In genomic region chr4:128712136-128712655, GRCm38 (mm10) we compare ENCODE assay signal across 9 mouse cellular contexts. TPM values are rescaled to one million over a fixed set of nuclear protein-coding genes. Genes with fewer than 3 reads are reported as not detected.
DNase-seq lines count a peak whose midpoint lies in the region; ATAC-seq and TF ChIP-seq lines count a peak whose summit lies in the region.
"Had no signal": no experiment of that assay in that cellular context is flagged by ENCODE, and none has a peak within 500 bp of the region (broad histone marks: within the 10 kb centered on the region; RNA-seq: fewer than 3 reads in every experiment).

No protein-coding gene starts in this region.

- no peaks in the 10 kb centered on the region for H3K36me3 ChIP-seq in kidney, adult 2 months (ENCODE audit: control insufficient read depth, insufficient read depth, low read length)
- 0 out of 2 replicates have a peak, but pooled peaks cover 6% of the 10 kb centered on the region for H3K36me3 ChIP-seq in forebrain, embryonic 14.5 days (ENCODE audit: control insufficient read depth, insufficient read depth, low read length)
- H3K36me3 ChIP-seq in liver, embryonic 14.5 days (replicated peaks; ENCODE audit: control insufficient read depth, insufficient read depth, low read depth): no peaks in the 10 kb centered on the region

- no peaks in the 10 kb centered on the region for H3K27me3 ChIP-seq in kidney, adult 2 months (replicated peaks; ENCODE audit: control insufficient read depth, insufficient read depth, low read length)
- H3K27me3 ChIP-seq in forebrain, embryonic 14.5 days (replicated peaks; ENCODE audit: control insufficient read depth, insufficient read depth, low read length): no peaks in the 10 kb centered on the region
- no peaks in the 10 kb centered on the region for H3K27me3 ChIP-seq in liver, embryonic 14.5 days (ENCODE audit: control insufficient read depth, insufficient read depth, low read length)

- no peak for TF ChIP-seq CTCF in kidney, adult 2 months (conservative IDR thresholded peaks at IDR 0.05; ENCODE audit: insufficient read depth, insufficient read length, low read depth, low read length)
- no peak for TF ChIP-seq CTCF in liver, embryonic 14.5 days (IDR thresholded peaks at IDR 0.05; ENCODE audit: low read depth)

- no peaks in the 10 kb centered on the region for H3K9me3 ChIP-seq in forebrain, embryonic 14.5 days (replicated peaks; ENCODE audit: control insufficient read depth, low read length)
- no peaks in the 10 kb centered on the region for H3K9me3 ChIP-seq in liver, embryonic 14.5 days (ENCODE audit: control insufficient read depth, low read length)

- no peaks in the 10 kb centered on the region for H3K4me1 ChIP-seq in kidney, adult 2 months (ENCODE audit: control insufficient read depth, insufficient read depth, low read length)
- H3K4me1 ChIP-seq in forebrain, embryonic 14.5 days (ENCODE audit: control insufficient read depth, insufficient read depth, low read length): peaks cover 38% of the 10 kb centered on the region
- peaks cover 3 to 8% of the 10 kb centered on the region in 2 experiments; a peak in 3 of 4 replicates for H3K4me1 ChIP-seq in liver, embryonic 14.5 days (replicated peaks; ENCODE audit: control insufficient read depth in 2 of 2, insufficient read depth in 2 of 2, low read length in 1 of 2)

- peak overlapping the region; percentile 47; the same call in 1 of the 2 replicates for H3K4me3 ChIP-seq in kidney, adult 2 months (ENCODE audit: insufficient read depth, low read depth, low read length)
- peak overlapping the region; percentile 13; the same call in 1 of the 2 replicates for H3K4me3 ChIP-seq in forebrain, embryonic 14.5 days (ENCODE audit: low read depth, low read length)
- peak overlapping the region in 1 of 2 experiments; percentile 38; a peak in 2 of 4 replicates for H3K4me3 ChIP-seq in liver, embryonic 14.5 days (ENCODE audit: insufficient read depth in 1 of 2, low read depth in 2 of 2, low read length in 2 of 2)

- 51% methylated on average over 13 of the region's 13 CpGs for WGBS in kidney, adult 2 months
- 23% methylated on average over 13 of the region's 13 CpGs for WGBS in forebrain, embryonic 14.5 days
- 66% methylated on average over 13 of the region's 13 CpGs for WGBS in liver, embryonic 14.5 days (ENCODE audit: insufficient replicate concordance)

- peak overlapping the region; percentile 17 for H3K9ac ChIP-seq in forebrain, embryonic 14.5 days (ENCODE audit: low read length)
- peak overlapping the region; percentile 41; the same call in 1 of the 2 replicates for H3K9ac ChIP-seq in liver, embryonic 14.5 days (replicated peaks)

- no peak for ATAC-seq in forebrain, embryonic 14.5 days
- no peak for ATAC-seq in liver, embryonic 14.5 days (ENCODE audit: insufficient read depth)

- TF ChIP-seq POLR2A in kidney, adult 2 months (IDR thresholded peaks at IDR 0.05; ENCODE audit: low read depth, low read length): no peak

- peak overlapping the region; percentile 21 for H3K27ac ChIP-seq in kidney, adult 2 months (ENCODE audit: insufficient read depth, low read depth, low read length)
- no peak overlapping the region for H3K27ac ChIP-seq in forebrain, embryonic 14.5 days (ENCODE audit: low read depth, low read length)
- no peak overlapping the region for H3K27ac ChIP-seq in liver, embryonic 14.5 days
- H3K27ac ChIP-seq: macrophage had no signal

- DNase-seq in kidney, adult 2 months: peak; percentile 38
- no peak for DNase-seq in kidney, postnatal 10 days
- DNase-seq in NIH3T3 (ENCODE audit: low read depth): peak; percentile 37
- DNase-seq in forebrain, embryonic 14.5 days (ENCODE audit: low spot score): no peak
- no peak for DNase-seq in liver, embryonic 14.5 days (ENCODE audit: low read depth in 3 of 3, low spot score in 3 of 3)
- no peak for DNase-seq in frontal cortex, adult 2 months (ENCODE audit: extremely low spot score in 1 of 2, low spot score in 1 of 2)
- no peak for DNase-seq in left cerebral cortex, postnatal 25 days (ENCODE audit: low spot score in 2 of 2)
- no peak for DNase-seq in gastrocnemius, postnatal 10 days

- H3K4me2 ChIP-seq in forebrain, embryonic 14.5 days (ENCODE audit: low read length): peak overlapping the region; percentile 49
- H3K4me2 ChIP-seq in liver, embryonic 14.5 days (ENCODE audit: low read depth): peak overlapping the region; percentile 68

- no peak for TF ChIP-seq EP300 in liver, embryonic 14.5 days (IDR thresholded peaks at IDR 0.05; ENCODE audit: low read depth)

- intact Hi-C loops in left cerebral cortex, postnatal 25 days (cut with DNase I): no loop called here

RNA-seq across cellular contexts. Expression of gene A3galt2, which starts 43.0 kb away (rescaled TPM):
- 0.16 and 0.39 TPM in 2 replicates for polyA plus RNA-seq in kidney, adult 2 months (2012; rRNA removed)
- polyA plus RNA-seq in forebrain, embryonic 14.5 days (2014; fragmentation: Nextera tagmentation; extraction: Ambion mirVana): 0.27 and 0.38 TPM in 2 replicates
- 0.06 and 0.09 TPM in 2 replicates for polyA plus RNA-seq in liver, embryonic 14.5 days (2012; rRNA removed)
- polyA plus RNA-seq in liver, embryonic 14.5 days (2014; fragmentation: Nextera tagmentation; extraction: Ambion mirVana): 0.04 TPM in 1 of 2 replicates, not detected in the other
- polyA plus RNA-seq in frontal cortex, adult 2 months (2012; rRNA removed): 0.90 and 1.0 TPM in 2 replicates
- total RNA-seq in left cerebral cortex, postnatal 25 days (2021): under 1 TPM; 0.25 to 0.32 TPM
- total RNA-seq in gastrocnemius, postnatal 10 days (2021): under 1 TPM in 1 of 2 experiments, not detected in 1; 0.12 TPM
- polyA plus RNA-seq: macrophage had no signal

RNA-seq across cellular contexts. Expression of gene Phc2, which starts 57.7 kb away (rescaled TPM):
- 64.6 and 69.5 TPM in 2 replicates for polyA plus RNA-seq in kidney, adult 2 months (2012; rRNA removed)
- 33.1 and 35.3 TPM in 2 replicates for polyA plus RNA-seq in forebrain, embryonic 14.5 days (2014; fragmentation: Nextera tagmentation; extraction: Ambion mirVana)
- 14.9 and 17.1 TPM in 2 replicates for polyA plus RNA-seq in liver, embryonic 14.5 days (2012; rRNA removed)
- polyA plus RNA-seq in liver, embryonic 14.5 days (2014; fragmentation: Nextera tagmentation; extraction: Ambion mirVana): 8.8 and 14.7 TPM in 2 replicates
- polyA plus RNA-seq in frontal cortex, adult 2 months (2012; rRNA removed): 104 and 110 TPM in 2 replicates
- 10 to 100 TPM; 82.7 to 92.4 TPM for total RNA-seq in left cerebral cortex, postnatal 25 days (2021)
- total RNA-seq in gastrocnemius, postnatal 10 days (2021): 10 to 100 TPM; 29.8 to 36.7 TPM

Comparison
In these comparisons a context has a peak if more than half of its experiments do, and no peak if none do; other contexts are left out.
1. DNase-seq: peak in kidney, adult 2 months (single experiment) and NIH3T3 (single experiment); none in kidney, postnatal 10 days (single experiment), forebrain, embryonic 14.5 days (single experiment), liver, embryonic 14.5 days (0 of 3), frontal cortex, adult 2 months (0 of 2), left cerebral cortex, postnatal 25 days (0 of 2) and gastrocnemius, postnatal 10 days (single experiment).